Mouse (Mus musculus) erythroid progenitor cell, adult 5-6 weeks (primary cell): ENCODE data around the gene Olfr33. TPM values are rescaled to one million over a fixed set of nuclear protein-coding genes. Genes with fewer than 3 reads are reported as not detected.

ENCODE experiments used
- ATAC-seq: replicated peaks from 2 replicates; pipeline ENCODE4 v1.8.0; 2016; ENCODE audit warnings: moderate number of reproducible peaks, mild to moderate bottlenecking, moderate TSS enrichment, inconsistent platforms; ENCODE audit not compliant: poor library complexity, low FRiP score, severe bottlenecking
- total RNA-seq, 2 experiments: library from RNA; stranded (forward) in 1 of 2; stranded (reverse) in 1 of 2; fragments of 150-400 nt in 1 of 2; fragments of 186-747, 209-891 nt in 1 of 2; gene quantifications; 2 replicates each; pipeline versions ENCODE4 v1.2.3 to v1.2.4; 2015 to 2017; ENCODE audit warnings: low replicate concordance in 2 of 2

Gene Olfr33
- total RNA-seq (2015; ENCODE audit: low replicate concordance) (not detected in 2 replicates), total RNA-seq (2017; ENCODE audit: low replicate concordance) (not detected in 2 replicates)

DNA sequence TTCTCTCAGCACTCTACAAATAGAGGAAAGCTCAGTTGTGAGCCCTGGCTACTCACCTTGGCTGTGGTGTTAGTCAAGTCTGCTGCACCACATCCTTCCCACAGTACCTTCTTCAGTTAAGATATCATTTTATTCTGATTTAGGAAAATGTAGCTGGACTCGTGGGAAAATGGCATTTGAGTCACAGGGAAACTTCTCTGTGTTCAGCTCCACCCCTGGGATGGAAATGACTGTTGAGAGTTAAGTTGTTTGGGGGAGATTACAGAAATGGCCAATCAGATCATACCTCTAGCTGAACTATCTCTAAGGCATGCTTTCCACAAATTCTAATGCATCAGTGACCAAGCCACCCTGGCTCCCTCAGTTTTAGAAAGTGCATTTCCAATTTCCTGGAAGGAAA, at the start of gene Olfr33:
Gene Olfr33 (minus strand): TSS at position 101 of the 400 bp plus-strand sequence.
- no peak for ATAC-seq

DNA sequence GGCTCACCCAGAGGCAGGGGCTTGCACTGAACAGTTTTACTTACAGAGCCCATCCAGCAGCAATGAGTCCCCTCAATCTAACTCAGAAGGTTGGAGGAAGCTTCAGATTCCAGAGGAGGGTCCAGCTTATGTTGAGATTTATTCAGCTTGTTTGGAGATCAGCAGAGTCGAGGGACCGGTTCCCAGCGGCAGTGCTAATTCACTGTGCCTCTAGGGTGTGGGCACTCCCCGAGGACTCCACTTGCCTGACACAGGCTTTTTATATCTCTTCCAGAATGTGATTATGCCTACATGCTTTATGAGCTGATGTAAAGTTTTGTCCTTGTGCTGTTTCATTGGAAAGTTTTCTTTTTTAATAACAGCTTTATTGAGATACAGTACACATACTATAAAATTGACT, 40.4 kb upstream of the Olfr33 start, which contains the start of the genes Olfr560 and Olfr78:
Gene Olfr560 (minus strand): TSS at position 101 of the 400 bp plus-strand sequence.
Gene Olfr78 (minus strand): TSS at position 206 of the 400 bp plus-strand sequence.
- ATAC-seq = no peak

DNA sequence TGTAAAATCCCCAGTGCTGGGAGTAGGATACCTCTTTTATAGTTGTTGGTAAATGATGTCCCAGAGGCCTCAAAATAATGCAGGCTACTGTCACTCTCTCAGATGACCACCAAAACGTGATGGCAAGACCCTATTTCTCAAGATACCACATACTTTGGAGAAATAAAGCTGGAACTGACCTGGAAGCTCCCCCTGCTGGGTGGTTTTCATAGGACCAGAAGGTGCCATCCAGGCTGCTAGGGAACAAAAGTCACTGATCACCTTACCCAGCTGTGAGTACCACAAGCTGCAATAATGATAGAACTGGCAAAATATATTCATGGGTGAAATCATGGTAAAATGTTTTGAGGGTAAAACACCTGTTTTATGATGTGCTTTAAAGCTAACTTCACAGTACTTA, 33.2 kb upstream of the Olfr33 start:
- ATAC-seq = no peak

DNA sequence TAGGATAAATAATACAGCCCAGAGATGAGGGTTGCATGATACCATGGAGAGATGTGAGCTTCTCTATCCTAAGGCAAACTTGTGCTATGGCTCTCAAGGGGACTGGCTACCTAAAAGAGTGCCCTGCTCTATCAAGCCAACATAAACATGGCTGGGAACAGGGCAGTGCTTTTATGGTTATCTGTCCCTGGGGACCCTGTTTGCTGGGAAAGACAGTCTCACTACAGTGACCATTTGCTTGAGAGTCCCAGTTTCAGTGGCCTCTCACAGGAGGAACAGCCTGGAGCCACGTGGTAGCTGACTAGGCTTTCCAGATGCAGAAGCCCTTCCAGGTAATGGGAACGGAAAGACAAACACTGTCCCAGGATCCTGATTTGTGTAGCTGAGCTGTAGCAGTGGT, 18.8 kb upstream of the Olfr33 start:
- no peak for ATAC-seq

DNA sequence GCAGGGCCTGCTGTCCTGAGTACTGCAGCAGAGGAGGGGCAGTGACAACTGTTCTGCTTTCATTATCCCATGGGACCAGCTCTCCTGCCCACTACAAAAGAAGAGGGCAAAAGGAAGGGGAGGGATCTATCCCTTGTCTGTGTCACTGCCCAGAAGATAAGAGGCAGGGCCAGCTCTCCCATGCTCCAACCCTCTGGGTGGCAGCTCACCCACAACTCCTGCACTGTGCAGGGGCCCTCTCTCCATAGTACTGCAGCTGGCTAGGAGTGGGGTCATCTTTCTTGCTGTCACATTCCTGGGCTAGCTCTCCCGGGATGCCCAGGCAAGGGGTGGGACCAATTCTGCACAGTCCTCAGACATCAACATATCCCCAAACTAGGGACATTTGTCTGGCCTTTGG, 14.9 kb upstream of the Olfr33 start:
- no peak for ATAC-seq

- ATAC-seq = no peak
Measured at GRCm38 (mm10) chr7:102727391-102727790, 8.5 kb upstream of the Olfr33 start, which contains the start of gene Olfr559. Gene Olfr559 (minus strand): TSS chr7:102727491.

GRCm38 (mm10) chr7:102701915-102702314, 17.0 kb downstream of the Olfr33 start, which contains the start of gene Olfr558:
Gene Olfr558 (plus strand): TSS chr7:102702215.
- ATAC-seq = no peak

DNA sequence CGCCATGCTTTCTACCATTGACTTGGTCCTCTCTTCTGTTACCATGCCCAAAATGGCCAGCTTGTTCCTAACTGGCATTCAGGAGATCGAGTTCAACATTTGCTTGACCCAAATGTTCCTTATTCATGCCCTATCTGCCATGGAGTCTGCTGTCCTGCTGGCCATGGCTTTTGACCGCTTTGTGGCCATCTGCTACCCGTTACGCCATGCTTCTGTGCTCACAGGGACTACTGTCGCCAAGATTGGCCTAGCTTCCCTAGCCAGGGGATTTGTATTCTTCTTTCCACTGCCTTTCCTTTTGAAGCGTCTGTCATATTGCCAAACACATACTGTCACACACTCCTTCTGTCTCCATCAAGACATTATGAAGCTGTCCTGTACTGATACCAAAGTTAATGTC, 20.4 kb downstream of the Olfr33 start:
- no peak for ATAC-seq

- ATAC-seq = 0 out of 2 replicates have a peak, but pooled peaks have one; percentile 42
Measured at GRCm38 (mm10) chr7:102695358-102696125, 23.3 kb downstream of the Olfr33 start, which contains the start of gene Olfr557. Gene Olfr557 (plus strand): TSS chr7:102695910.

DNA sequence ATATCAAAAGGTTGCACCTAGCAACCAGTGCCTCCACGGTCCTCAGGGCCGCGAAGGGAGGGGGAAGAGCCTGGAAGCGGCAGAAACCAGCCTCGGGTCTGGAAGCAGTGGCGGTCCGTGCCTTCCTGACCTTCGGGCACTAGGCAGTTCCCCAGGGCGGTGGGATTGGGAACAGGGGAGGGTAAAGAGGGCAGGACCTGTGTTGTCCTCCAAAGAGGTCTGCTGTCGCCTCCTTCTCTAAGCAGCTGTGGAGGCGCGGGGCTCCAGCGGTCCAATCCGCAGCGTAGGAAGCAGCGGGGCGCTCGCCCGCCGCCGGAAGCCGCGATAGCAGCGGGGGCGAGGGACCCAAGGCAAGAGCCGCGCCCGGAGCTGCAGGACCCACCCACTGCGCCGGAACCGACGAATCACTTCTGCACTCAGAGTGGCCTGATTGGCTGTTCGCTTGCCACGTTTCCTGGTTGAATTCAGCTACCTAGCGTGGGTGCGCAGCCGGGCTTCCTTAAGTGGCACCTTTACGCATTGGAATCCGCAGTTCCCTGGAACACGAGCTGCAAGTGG, 31.8 kb downstream of the Olfr33 start, which contains the start of gene Trim68:
Gene Trim68 (minus strand): TSS at position 384 of the 558 bp plus-strand sequence.
- 0 out of 2 replicates have a peak, but pooled peaks have one; percentile 59 for ATAC-seq

DNA sequence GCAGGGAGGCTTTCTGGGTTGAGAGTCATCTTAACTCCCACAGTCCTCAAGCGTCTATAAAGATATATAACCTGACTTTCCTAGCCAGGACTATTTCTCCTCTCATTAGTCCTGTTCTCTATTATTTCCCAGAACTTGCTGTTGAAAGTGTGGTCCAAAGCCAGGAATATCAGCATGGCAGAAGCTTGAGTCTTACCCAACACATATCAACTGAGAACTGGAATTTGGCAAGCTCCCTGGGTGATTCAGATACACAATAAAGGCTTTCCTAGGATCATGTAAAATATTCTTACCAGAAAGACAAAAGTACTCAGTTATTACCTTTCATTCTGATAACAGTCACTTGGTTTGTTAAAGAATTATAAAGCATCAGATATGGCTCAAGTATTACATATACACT, 37.0 kb downstream of the Olfr33 start:
- ATAC-seq = no peak; the same call in 1 of the 2 replicates

GRCm38 (mm10) chr7:102676225-102676624, 42.6 kb downstream of the Olfr33 start:
- ATAC-seq = no peak

DNA sequence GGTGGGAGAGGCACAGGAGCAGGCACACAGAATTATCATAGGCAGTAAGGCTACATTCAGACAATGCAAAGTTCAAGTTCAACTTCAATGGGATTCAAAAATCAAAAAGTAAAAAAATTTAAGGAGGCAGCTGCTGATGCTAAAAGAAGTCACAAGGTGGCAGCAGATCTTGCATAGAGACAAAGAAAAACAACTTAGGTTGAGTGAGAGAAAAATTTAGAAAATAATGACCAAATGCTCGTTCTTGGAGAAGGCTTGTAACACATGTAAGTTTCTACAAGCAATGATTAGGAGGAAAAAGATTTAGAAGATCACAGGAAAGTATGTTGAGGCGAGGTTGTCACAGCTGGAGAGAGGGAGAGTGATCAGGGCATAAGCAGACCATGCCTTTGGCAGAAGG, 53.5 kb downstream of the Olfr33 start:
- no peak for ATAC-seq

- no peak for ATAC-seq
Measured at GRCm38 (mm10) chr7:102664599-102664998, 54.3 kb downstream of the Olfr33 start, which contains the start of gene Olfr556. Gene Olfr556 (plus strand): TSS chr7:102664899.

Other genes with a start within 250 kb of the Olfr33 start
Only the 30 nearest of the 32 such genes appear.
- not detected in 2 replicates for gene Olfr543, start 237.4 kb downstream of the Olfr33 start, total RNA-seq (2015; ENCODE audit: low replicate concordance)
- gene Olfr543, start 237.4 kb downstream of the Olfr33 start, total RNA-seq (2017; ENCODE audit: low replicate concordance) = 0.53 TPM in 1 of 2 replicates, not detected in the other
- gene Olfr544, start 230.8 kb downstream of the Olfr33 start, total RNA-seq (2015; ENCODE audit: low replicate concordance) = not detected in 2 replicates
- gene Olfr544, start 230.8 kb downstream of the Olfr33 start, total RNA-seq (2017; ENCODE audit: low replicate concordance) = 0.13 TPM in 1 of 2 replicates, not detected in the other
- gene Olfr545, start 219.5 kb downstream of the Olfr33 start, total RNA-seq (2015; ENCODE audit: low replicate concordance) = not detected in 2 replicates
- not detected in 2 replicates for gene Olfr545, start 219.5 kb downstream of the Olfr33 start, total RNA-seq (2017; ENCODE audit: low replicate concordance)
- not detected in 2 replicates for gene Olfr547, start 184.3 kb downstream of the Olfr33 start, total RNA-seq (2015; ENCODE audit: low replicate concordance)
- not detected in 2 replicates for gene Olfr547, start 184.3 kb downstream of the Olfr33 start, total RNA-seq (2017; ENCODE audit: low replicate concordance)
- not detected in 2 replicates for gene Olfr548-ps1, start 178.2 kb downstream of the Olfr33 start, total RNA-seq (2015; ENCODE audit: low replicate concordance)
- gene Olfr548-ps1, start 178.2 kb downstream of the Olfr33 start, total RNA-seq (2017; ENCODE audit: low replicate concordance) = not detected in 2 replicates
- not detected in 2 replicates for gene Olfr549, start 169.2 kb downstream of the Olfr33 start, total RNA-seq (2015; ENCODE audit: low replicate concordance)
- gene Olfr549, start 169.2 kb downstream of the Olfr33 start, total RNA-seq (2017; ENCODE audit: low replicate concordance) = 0.51 TPM in 1 of 2 replicates, not detected in the other
- 5.8 and 8.8 TPM in 2 replicates for gene Trim21, start 153.6 kb downstream of the Olfr33 start, total RNA-seq (2015; ENCODE audit: low replicate concordance)
- 27.5 and 37.1 TPM in 2 replicates for gene Trim21, start 153.6 kb downstream of the Olfr33 start, total RNA-seq (2017; ENCODE audit: low replicate concordance)
- gene Olfr550, start 147.6 kb downstream of the Olfr33 start, total RNA-seq (2015; ENCODE audit: low replicate concordance) = not detected in 2 replicates
- gene Olfr550, start 147.6 kb downstream of the Olfr33 start, total RNA-seq (2017; ENCODE audit: low replicate concordance) = not detected in 2 replicates
- not detected in 2 replicates for gene Olfr551, start 127.2 kb downstream of the Olfr33 start, total RNA-seq (2015; ENCODE audit: low replicate concordance)
- gene Olfr551, start 127.2 kb downstream of the Olfr33 start, total RNA-seq (2017; ENCODE audit: low replicate concordance) = not detected in 2 replicates
- gene Olfr552, start 121.3 kb downstream of the Olfr33 start, total RNA-seq (2015; ENCODE audit: low replicate concordance) = not detected in 2 replicates
- gene Olfr552, start 121.3 kb downstream of the Olfr33 start, total RNA-seq (2017; ENCODE audit: low replicate concordance) = not detected in 2 replicates
- not detected in 2 replicates for gene Olfr553, start 100.9 kb downstream of the Olfr33 start, total RNA-seq (2015; ENCODE audit: low replicate concordance)
- gene Olfr553, start 100.9 kb downstream of the Olfr33 start, total RNA-seq (2017; ENCODE audit: low replicate concordance) = not detected in 2 replicates
- not detected in 2 replicates for gene Olfr554, start 80.6 kb downstream of the Olfr33 start, total RNA-seq (2015; ENCODE audit: low replicate concordance)
- gene Olfr554, start 80.6 kb downstream of the Olfr33 start, total RNA-seq (2017; ENCODE audit: low replicate concordance) = not detected in 2 replicates
- not detected in 2 replicates for gene Olfr555, start 60.2 kb downstream of the Olfr33 start, total RNA-seq (2015; ENCODE audit: low replicate concordance)
- gene Olfr555, start 60.2 kb downstream of the Olfr33 start, total RNA-seq (2017; ENCODE audit: low replicate concordance) = not detected in 2 replicates
- gene Olfr556, start 54.2 kb downstream of the Olfr33 start, total RNA-seq (2015; ENCODE audit: low replicate concordance) = not detected in 2 replicates
- not detected in 2 replicates for gene Olfr556, start 54.2 kb downstream of the Olfr33 start, total RNA-seq (2017; ENCODE audit: low replicate concordance)
- 9.6 TPM in 1 of 2 replicates, not detected in the other for gene Trim68, start 31.7 kb downstream of the Olfr33 start, total RNA-seq (2015; ENCODE audit: low replicate concordance)
- gene Trim68, start 31.7 kb downstream of the Olfr33 start, total RNA-seq (2017; ENCODE audit: low replicate concordance) = 0.08 and 2.1 TPM in 2 replicates
- gene Olfr557, start 23.2 kb downstream of the Olfr33 start, total RNA-seq (2015; ENCODE audit: low replicate concordance) = not detected in 2 replicates
- gene Olfr557, start 23.2 kb downstream of the Olfr33 start, total RNA-seq (2017; ENCODE audit: low replicate concordance) = not detected in 2 replicates
- not detected in 2 replicates for gene Olfr558, start 16.9 kb downstream of the Olfr33 start, total RNA-seq (2015; ENCODE audit: low replicate concordance)
- gene Olfr558, start 16.9 kb downstream of the Olfr33 start, total RNA-seq (2017; ENCODE audit: low replicate concordance) = not detected in 2 replicates
- not detected in 2 replicates for gene Olfr559, start 8.4 kb upstream of the Olfr33 start, total RNA-seq (2015; ENCODE audit: low replicate concordance)
- gene Olfr559, start 8.4 kb upstream of the Olfr33 start, total RNA-seq (2017; ENCODE audit: low replicate concordance) = not detected in 2 replicates
- gene Olfr560, start 40.3 kb upstream of the Olfr33 start, total RNA-seq (2015; ENCODE audit: low replicate concordance) = not detected in 2 replicates
- not detected in 2 replicates for gene Olfr560, start 40.3 kb upstream of the Olfr33 start, total RNA-seq (2017; ENCODE audit: low replicate concordance)
- gene Olfr78, start 40.4 kb upstream of the Olfr33 start, total RNA-seq (2015; ENCODE audit: low replicate concordance) = not detected in 2 replicates
- gene Olfr78, start 40.4 kb upstream of the Olfr33 start, total RNA-seq (2017; ENCODE audit: low replicate concordance) = not detected in 2 replicates
- not detected in 2 replicates for gene Olfr561, start 52.2 kb upstream of the Olfr33 start, total RNA-seq (2015; ENCODE audit: low replicate concordance)
- not detected in 2 replicates for gene Olfr561, start 52.2 kb upstream of the Olfr33 start, total RNA-seq (2017; ENCODE audit: low replicate concordance)
- not detected in 2 replicates for gene Olfr564, start 84.4 kb upstream of the Olfr33 start, total RNA-seq (2015; ENCODE audit: low replicate concordance)
- not detected in 2 replicates for gene Olfr564, start 84.4 kb upstream of the Olfr33 start, total RNA-seq (2017; ENCODE audit: low replicate concordance)
- not detected in 2 replicates for gene Olfr566, start 139.7 kb upstream of the Olfr33 start, total RNA-seq (2015; ENCODE audit: low replicate concordance)
- not detected in 2 replicates for gene Olfr566, start 139.7 kb upstream of the Olfr33 start, total RNA-seq (2017; ENCODE audit: low replicate concordance)
- not detected in 2 replicates for gene Olfr568, start 158.1 kb upstream of the Olfr33 start, total RNA-seq (2015; ENCODE audit: low replicate concordance)
- gene Olfr568, start 158.1 kb upstream of the Olfr33 start, total RNA-seq (2017; ENCODE audit: low replicate concordance) = not detected in 2 replicates
- gene Olfr569, start 171.8 kb upstream of the Olfr33 start, total RNA-seq (2015; ENCODE audit: low replicate concordance) = not detected in 2 replicates
- not detected in 2 replicates for gene Olfr569, start 171.8 kb upstream of the Olfr33 start, total RNA-seq (2017; ENCODE audit: low replicate concordance)
- not detected in 2 replicates for gene Olfr570, start 175.5 kb upstream of the Olfr33 start, total RNA-seq (2015; ENCODE audit: low replicate concordance)
- gene Olfr570, start 175.5 kb upstream of the Olfr33 start, total RNA-seq (2017; ENCODE audit: low replicate concordance) = not detected in 2 replicates
- not detected in 2 replicates for gene Olfr571, start 198.5 kb upstream of the Olfr33 start, total RNA-seq (2015; ENCODE audit: low replicate concordance)
- not detected in 2 replicates for gene Olfr571, start 198.5 kb upstream of the Olfr33 start, total RNA-seq (2017; ENCODE audit: low replicate concordance)
- not detected in 2 replicates for gene Olfr572, start 205.3 kb upstream of the Olfr33 start, total RNA-seq (2015; ENCODE audit: low replicate concordance)
- not detected in 2 replicates for gene Olfr572, start 205.3 kb upstream of the Olfr33 start, total RNA-seq (2017; ENCODE audit: low replicate concordance)
- gene Olfr573-ps1, start 223.5 kb upstream of the Olfr33 start, total RNA-seq (2015; ENCODE audit: low replicate concordance) = not detected in 2 replicates
- gene Olfr573-ps1, start 223.5 kb upstream of the Olfr33 start, total RNA-seq (2017; ENCODE audit: low replicate concordance) = not detected in 2 replicates
- gene Olfr574, start 229.4 kb upstream of the Olfr33 start, total RNA-seq (2015; ENCODE audit: low replicate concordance) = not detected in 2 replicates
- not detected in 2 replicates for gene Olfr574, start 229.4 kb upstream of the Olfr33 start, total RNA-seq (2017; ENCODE audit: low replicate concordance)